9 mouse cellular contexts compared by ENCODE assay signal in genomic region chr14:103550480-103550879, GRCm38 (mm10). TPM values are rescaled to one million over a fixed set of nuclear protein-coding genes. Genes with fewer than 3 reads are reported as not detected.
DNase-seq lines count a peak whose midpoint lies in the region; ATAC-seq and TF ChIP-seq lines count a peak whose summit lies in the region.
"Had no signal": no experiment of that assay in that cellular context is flagged by ENCODE, and none has a peak within 500 bp of the region (broad histone marks: within the 10 kb centered on the region; RNA-seq: fewer than 3 reads in every experiment).

No protein-coding gene starts in this region.

- H3K9me3 ChIP-seq in embryonic facial prominence, embryonic 10.5 days, result no peaks in the 10 kb centered on the region
- H3K9me3 ChIP-seq in liver, embryonic 14.5 days (ENCODE audit: control insufficient read depth, low read length), result no peaks in the 10 kb centered on the region
- no peaks in the 10 kb centered on the region for H3K9me3 ChIP-seq in neural tube, embryonic 13.5 days
- H3K9me3 ChIP-seq: embryonic facial prominence, embryonic 13.5 days had no signal

- no peak for ATAC-seq in liver, embryonic 14.5 days (ENCODE audit: insufficient read depth)
- ATAC-seq in neural tube, embryonic 13.5 days (ENCODE audit: low read depth), result peak; percentile 69

- 0 out of 2 replicates have a peak, but pooled peaks cover 3% of the 10 kb centered on the region for H3K4me1 ChIP-seq in embryonic facial prominence, embryonic 10.5 days
- no peaks in the 10 kb centered on the region for H3K4me1 ChIP-seq in liver, embryonic 14.5 days (replicated peaks; ENCODE audit: control insufficient read depth in 2 of 2, insufficient read depth in 2 of 2, low read length in 1 of 2)
- H3K4me1 ChIP-seq in neural tube, embryonic 13.5 days (replicated peaks), result peaks cover 11% of the 10 kb centered on the region

- no peak overlapping the region for H3K4me3 ChIP-seq in embryonic facial prominence, embryonic 10.5 days
- no peak overlapping the region for H3K4me3 ChIP-seq in liver, embryonic 14.5 days (ENCODE audit: insufficient read depth in 1 of 2, low read depth in 2 of 2, low read length in 2 of 2)
- H3K4me3 ChIP-seq in neural tube, embryonic 13.5 days, result no peak overlapping the region
- H3K4me3 ChIP-seq: embryonic facial prominence, embryonic 13.5 days had no signal

- no peaks in the 10 kb centered on the region for H3K36me3 ChIP-seq in embryonic facial prominence, embryonic 10.5 days (replicated peaks)
- H3K36me3 ChIP-seq in liver, embryonic 14.5 days (replicated peaks; ENCODE audit: control insufficient read depth, insufficient read depth, low read depth), result no peaks in the 10 kb centered on the region
- H3K36me3 ChIP-seq in neural tube, embryonic 13.5 days, result no peaks in the 10 kb centered on the region
- H3K36me3 ChIP-seq: embryonic facial prominence, embryonic 13.5 days had no signal

- TF ChIP-seq EP300 in liver, embryonic 14.5 days (IDR thresholded peaks at IDR 0.05; ENCODE audit: low read depth), result no peak

- peak; percentile 85 to 86 for DNase-seq in B cell, adult 2 months
- peak; percentile 88 for DNase-seq in adrenal gland, postnatal 14 days
- DNase-seq in embryonic facial prominence, embryonic 10.5 days (ENCODE audit: low spot score), result peak; percentile 79
- peak; percentile 15 to 27 for DNase-seq in heart, adult 9 months (ENCODE audit: low spot score in 2 of 2)
- DNase-seq in kidney, postnatal 10 days, result peak; percentile 88
- peak; percentile 26 to 28 (median 28) for DNase-seq in liver, embryonic 14.5 days (ENCODE audit: low read depth in 3 of 3, low spot score in 3 of 3)
- peak; percentile 71 for DNase-seq in telencephalon, adult 2 months (ENCODE audit: low read depth, low spot score)

- no peak overlapping the region for H3K4me2 ChIP-seq in liver, embryonic 14.5 days (ENCODE audit: low read depth)
- H3K4me2 ChIP-seq in neural tube, embryonic 13.5 days, result peak overlapping the region; percentile 15; the same call in 1 of the 2 replicates
- H3K4me2 ChIP-seq: embryonic facial prominence, embryonic 13.5 days had no signal

- H3K27ac ChIP-seq in embryonic facial prominence, embryonic 10.5 days (replicated peaks), result no peak overlapping the region; the same call in 1 of the 2 replicates
- H3K27ac ChIP-seq in liver, embryonic 14.5 days, result no peak overlapping the region
- H3K27ac ChIP-seq in neural tube, embryonic 13.5 days (replicated peaks), result no peak overlapping the region
- H3K27ac ChIP-seq: embryonic facial prominence, embryonic 13.5 days had no signal

- no peak overlapping the region for H3K9ac ChIP-seq in liver, embryonic 14.5 days (replicated peaks)
- H3K9ac ChIP-seq in neural tube, embryonic 13.5 days, result no peak overlapping the region
- H3K9ac ChIP-seq: embryonic facial prominence, embryonic 13.5 days had no signal

- 18% methylated on average over 8 of the region's 8 CpGs for WGBS in embryonic facial prominence, embryonic 10.5 days
- 8% methylated on average over 8 of the region's 8 CpGs for WGBS in liver, embryonic 14.5 days (ENCODE audit: insufficient replicate concordance)
- WGBS in neural tube, embryonic 13.5 days, result 20% methylated on average over 8 of the region's 8 CpGs

- H3K27me3 ChIP-seq in embryonic facial prominence, embryonic 10.5 days (replicated peaks; ENCODE audit: low read depth, poor library complexity, severe bottlenecking), result no peaks in the 10 kb centered on the region
- H3K27me3 ChIP-seq in liver, embryonic 14.5 days (ENCODE audit: control insufficient read depth, insufficient read depth, low read length), result no peaks in the 10 kb centered on the region
- H3K27me3 ChIP-seq in neural tube, embryonic 13.5 days, result no peaks in the 10 kb centered on the region
- H3K27me3 ChIP-seq: embryonic facial prominence, embryonic 13.5 days had no signal

- peak; percentile 85 for TF ChIP-seq CTCF in liver, embryonic 14.5 days (IDR thresholded peaks at IDR 0.05; ENCODE audit: low read depth)

RNA-seq across cellular contexts. Expression of gene Scel, which starts 37.3 kb away (rescaled TPM):
- 0.15 TPM in 1 of 2 replicates, not detected in the other for total RNA-seq in adrenal gland, postnatal 14 days (2021)
- 0.10 and 0.14 TPM in 2 replicates for polyA plus RNA-seq in embryonic facial prominence, embryonic 10.5 days (2016; fragmentation: Nextera tagmentation; extraction: Ambion mirVana)
- 0.03 and 0.08 TPM in 2 replicates for polyA plus RNA-seq in liver, embryonic 14.5 days (2012; rRNA removed)
- polyA plus RNA-seq in liver, embryonic 14.5 days (2014; fragmentation: Nextera tagmentation; extraction: Ambion mirVana), result 0.06 TPM in 1 of 2 replicates, not detected in the other
- 0.07 and 0.19 TPM in 2 replicates for polyA plus RNA-seq in neural tube, embryonic 13.5 days (2015; fragmentation: Nextera tagmentation; extraction: Ambion mirVana)

Comparison
In these comparisons a context has a peak if more than half of its experiments do, and no peak if none do; other contexts are left out.
1. DNase-seq: peak in every context shown above with its lines; median percentile 88 in adrenal gland, postnatal 14 days; 88 in kidney, postnatal 10 days; 86 in B cell, adult 2 months; 79 in embryonic facial prominence, embryonic 10.5 days; 71 in telencephalon, adult 2 months; 28 in liver, embryonic 14.5 days; 21 in heart, adult 9 months.